Mouse (Mus musculus): Measurements from ENCODE around the gene Hoxa10.

The Hoxa10 gene

GRCm38 (mm10) chr6:52262463-52263320 is 22.0 kb upstream of the Hoxa10 start:
- peak; percentile 25 for DNase-seq (ENCODE audit: low read depth, low spot score)

GRCm38 (mm10) chr6:52261751-52262462 is 21.3 kb upstream of the Hoxa10 start:
- peak; percentile 26 for DNase-seq (ENCODE audit: low read depth, low spot score)

GRCm38 (mm10) chr6:52260654-52261575 is 20.3 kb upstream of the Hoxa10 start, which contains the start of gene Hoxa13:
Gene Hoxa13 (minus strand): TSS chr6:52260880.
- peak; percentile 58 for DNase-seq (ENCODE audit: low read depth, low spot score)

DNA sequence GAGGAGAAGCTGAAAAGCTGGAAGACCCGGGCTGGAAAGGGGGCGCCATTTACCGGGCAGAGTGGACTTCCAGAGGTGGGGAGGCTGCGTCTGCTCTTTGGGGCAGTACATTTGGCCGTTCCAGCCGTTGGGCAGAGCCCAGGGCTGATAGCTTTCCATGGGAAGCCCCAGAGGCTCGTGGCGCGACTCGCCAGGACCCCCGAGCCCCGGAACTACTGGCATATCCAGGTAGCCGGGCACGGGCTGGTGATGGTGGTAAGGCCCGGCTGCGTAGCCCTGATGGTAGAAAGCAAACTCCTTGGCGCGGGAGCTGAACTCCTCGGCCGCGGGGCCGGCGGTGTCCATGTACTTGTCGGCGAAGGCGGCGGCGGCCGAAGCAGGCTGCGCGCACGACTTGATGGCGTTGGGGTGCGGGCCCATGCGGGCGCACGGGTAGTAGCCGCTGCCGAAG is 19.2 kb upstream of the Hoxa10 start:
- peak; percentile 43 for DNase-seq (ENCODE audit: low read depth, low spot score)

- DNase-seq (ENCODE audit: low read depth, low spot score), result peak; percentile 35
Measured at GRCm38 (mm10) chr6:52259081-52259790, 18.6 kb upstream of the Hoxa10 start.

- DNase-seq (ENCODE audit: low read depth, low spot score), result peak; percentile 72
Measured at GRCm38 (mm10) chr6:52256956-52257355, 16.3 kb upstream of the Hoxa10 start.

DNA sequence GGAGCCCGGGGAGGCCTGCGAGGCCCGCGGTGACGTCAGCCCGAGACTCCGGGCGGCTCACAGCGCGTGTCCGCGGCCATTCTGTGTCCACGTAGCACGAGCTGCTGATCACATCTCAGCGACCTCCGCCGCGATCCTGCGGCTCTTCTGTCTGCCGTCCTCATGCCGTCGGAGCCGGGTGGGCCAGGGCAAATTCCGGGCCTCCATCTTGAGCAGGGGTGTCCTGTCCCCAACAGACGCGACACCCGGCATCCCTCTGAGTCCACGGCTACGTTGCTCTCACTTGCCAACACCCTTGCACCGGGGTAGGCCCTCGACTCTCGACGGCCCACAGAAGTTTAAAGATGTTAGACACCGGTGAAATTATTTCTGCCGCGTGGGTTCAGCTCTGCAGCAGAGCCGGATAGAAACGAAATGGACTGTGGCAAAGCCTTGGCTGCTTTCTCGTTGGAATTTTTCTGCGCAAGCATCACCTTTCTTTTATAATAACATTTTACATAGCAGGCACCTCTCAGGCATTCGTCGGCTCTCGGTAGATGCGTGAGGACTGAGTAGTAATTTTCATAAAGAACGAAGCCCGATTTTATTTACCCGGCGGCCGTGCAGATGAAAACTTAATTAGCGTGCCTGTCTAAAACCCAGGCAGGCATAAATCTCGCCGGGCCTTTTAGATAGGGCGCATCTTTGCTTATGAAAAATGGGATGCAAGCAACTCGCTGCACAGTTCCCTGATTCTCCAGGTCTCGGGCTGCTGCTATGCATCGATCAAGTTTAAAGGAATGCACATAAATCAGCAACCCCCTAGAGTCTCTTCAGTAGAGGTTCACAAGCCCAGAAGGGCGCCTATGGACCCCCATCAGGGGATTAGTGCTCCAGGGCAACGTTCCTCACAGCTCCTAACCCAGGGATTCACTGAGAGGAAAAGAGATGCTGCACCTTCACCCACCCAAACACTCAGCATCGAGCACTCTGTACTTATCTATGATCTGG is 13.2 kb upstream of the Hoxa10 start:
- peak; percentile 31 for DNase-seq (ENCODE audit: low read depth, low spot score)

DNA sequence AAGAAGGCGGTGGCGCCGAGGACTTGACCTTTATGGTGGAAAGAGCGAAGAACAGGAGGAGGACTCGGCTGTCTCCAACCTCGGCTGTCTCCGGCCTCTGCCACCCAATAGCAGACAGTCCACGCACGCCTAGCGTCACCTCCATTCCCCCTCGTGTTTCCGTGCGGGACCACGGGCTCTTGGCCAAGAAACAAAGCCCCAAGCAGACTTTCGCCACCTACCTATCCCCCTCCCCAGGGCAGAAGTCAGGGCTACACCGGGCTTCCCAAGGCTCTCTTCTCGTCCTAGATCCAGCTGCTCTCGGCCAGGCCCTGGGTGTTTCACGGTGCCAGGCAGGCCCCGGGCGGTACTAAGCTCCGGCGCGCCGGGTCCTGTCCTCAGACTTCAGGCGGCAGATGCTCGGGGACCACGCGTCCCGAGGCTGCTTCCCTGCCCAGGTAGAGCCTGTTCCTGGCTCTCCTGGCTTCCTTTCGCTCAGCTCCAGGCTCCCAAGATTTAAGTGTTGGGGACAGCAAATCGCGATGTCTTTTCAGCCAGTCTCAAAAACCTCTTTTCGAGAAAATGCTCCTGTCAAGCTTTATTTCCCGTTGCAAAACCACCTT is 12.2 kb upstream of the Hoxa10 start:
- peak; percentile 53 for DNase-seq (ENCODE audit: low read depth, low spot score)

DNA sequence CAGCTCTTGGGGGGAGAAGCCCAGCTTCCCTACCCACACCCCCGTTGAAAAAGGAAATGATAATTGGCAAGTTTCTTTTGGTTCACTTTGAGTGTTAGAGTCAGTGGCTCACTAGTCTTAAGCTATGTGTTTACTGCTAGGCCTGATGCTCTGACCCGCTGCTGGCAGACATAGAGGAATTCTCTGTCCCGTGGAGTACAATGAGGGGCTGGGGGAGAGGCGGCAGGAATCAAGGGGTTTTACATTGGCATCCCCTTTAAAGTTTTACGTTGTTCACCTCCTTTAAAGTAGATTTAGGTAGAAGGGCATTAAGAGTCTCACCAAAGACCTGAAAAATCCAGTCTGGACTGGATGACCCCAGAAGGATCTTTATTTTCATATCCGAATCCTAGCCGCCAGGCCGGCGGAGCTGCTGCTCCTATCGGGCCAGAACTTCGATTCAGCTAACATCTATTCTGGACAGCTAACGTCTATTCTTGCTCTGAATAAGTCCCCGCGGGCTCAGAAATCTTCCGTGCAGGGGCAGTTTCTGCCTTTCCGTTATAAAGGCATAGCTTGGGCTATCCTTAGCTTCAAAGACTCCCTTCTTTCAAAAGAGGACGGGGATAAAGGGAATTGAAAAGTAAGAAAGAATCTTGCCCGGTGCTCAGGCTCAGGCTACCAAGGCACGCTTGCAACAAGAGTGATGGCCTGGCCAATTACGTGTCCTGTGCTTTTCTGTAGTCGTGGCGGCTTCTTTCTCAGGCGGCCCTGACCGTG is 11.5 kb upstream of the Hoxa10 start:
- peak; percentile 50 for DNase-seq (ENCODE audit: low read depth, low spot score)

DNA sequence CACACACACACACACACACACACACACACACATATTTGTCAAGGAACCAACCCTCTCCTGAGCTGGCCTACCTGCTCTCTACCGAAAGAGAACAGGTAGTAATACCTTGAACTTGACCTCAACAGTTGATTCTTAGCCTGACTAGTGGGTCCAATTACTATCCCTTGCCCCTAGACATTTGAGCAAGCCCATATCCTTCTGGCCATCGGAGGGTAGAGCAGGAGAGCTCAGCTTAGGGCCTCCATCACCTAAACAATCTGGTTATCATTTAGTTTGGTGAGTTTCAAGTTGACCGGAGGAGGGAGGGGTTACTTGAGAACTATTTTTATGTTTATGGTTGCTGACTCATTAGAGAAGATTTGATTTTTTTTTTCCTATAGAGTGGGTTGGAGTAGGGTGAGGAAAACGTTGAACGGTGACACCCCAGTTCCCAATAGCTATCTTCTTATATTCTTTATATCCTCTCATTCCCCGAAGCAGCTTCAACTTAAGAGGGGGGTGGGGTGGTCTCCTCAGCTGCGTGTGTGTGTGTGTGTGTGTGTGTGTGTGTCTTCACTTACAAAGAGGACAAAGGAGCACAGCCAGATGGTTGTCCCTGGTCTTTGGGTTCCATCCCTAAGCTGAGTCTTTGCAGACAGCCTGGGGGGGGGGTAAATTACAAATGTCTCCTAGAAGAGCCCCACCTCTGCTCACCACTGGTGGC is 10.7 kb upstream of the Hoxa10 start:
- DNase-seq (ENCODE audit: low read depth, low spot score), result no peak

DNA sequence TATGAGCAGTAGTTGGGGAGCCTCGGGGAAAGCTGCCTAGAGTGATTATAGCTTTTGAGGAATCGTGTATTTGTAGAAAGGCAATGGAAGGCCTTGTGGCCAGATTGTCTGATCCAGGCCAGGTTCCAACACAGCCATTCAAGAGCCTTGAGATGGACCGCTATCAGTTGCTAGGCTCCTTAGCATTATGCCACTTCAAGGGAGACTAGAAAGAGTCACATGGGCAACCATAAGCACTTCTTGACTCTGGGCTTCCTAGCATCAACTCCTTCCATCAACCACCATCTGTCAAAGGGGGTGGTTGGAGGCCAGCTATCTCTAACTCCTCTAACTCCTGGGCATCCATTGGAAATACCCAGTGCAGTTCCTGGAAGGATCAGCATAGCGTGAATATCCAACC is 9.2 kb upstream of the Hoxa10 start:
- DNase-seq (ENCODE audit: low read depth, low spot score), result no peak

GRCm38 (mm10) chr6:52249415-52249738 is 8.7 kb upstream of the Hoxa10 start:
- peak; percentile 38 for DNase-seq (ENCODE audit: low read depth, low spot score)

GRCm38 (mm10) chr6:52248638-52249414 is 8.2 kb upstream of the Hoxa10 start:
- DNase-seq (ENCODE audit: low read depth, low spot score), result peak; percentile 47

DNA sequence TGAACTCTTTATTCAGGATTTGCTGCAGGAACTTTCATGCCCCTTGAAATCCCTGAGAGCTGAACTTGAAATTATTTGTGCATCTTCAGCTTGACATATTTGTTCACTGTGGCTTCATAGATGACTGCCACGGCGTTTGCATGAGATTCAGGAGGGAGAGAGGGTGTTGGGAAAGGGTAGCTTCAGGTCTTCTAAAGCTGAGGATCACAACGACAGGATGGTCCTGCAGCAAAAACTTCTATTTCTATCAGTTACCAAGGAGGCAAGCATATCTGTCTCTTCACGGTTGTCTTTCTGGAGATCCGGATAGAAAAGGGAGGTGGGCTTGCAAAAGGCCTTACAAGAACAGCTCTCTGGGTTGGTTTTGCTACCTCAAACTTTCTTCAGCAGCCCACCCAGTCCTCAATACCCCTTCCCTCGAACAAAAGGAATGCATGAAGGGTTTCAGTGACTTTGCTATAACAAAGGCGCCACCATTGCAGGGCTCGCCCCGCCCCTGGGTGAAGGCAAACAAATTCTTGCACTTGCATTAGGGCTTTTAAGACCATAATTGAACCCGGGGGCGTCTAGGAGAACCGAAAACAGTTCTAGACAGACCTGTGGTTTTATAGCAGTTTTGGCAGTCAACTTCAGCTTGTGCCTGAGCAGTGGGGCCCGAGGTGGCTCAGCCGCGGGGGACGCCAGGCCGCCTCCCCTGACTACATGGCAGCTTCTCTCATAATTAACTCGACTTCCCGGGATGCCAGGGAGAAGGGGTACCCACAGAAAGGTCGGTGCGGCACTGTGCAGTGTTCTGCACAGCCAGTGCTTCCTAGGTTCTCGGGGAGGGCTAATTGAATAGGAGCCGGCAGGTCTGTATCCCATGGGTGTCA is 7.3 kb upstream of the Hoxa10 start:
- peak; percentile 40 for DNase-seq (ENCODE audit: low read depth, low spot score)

- no peak for DNase-seq (ENCODE audit: low read depth, low spot score)
Measured at GRCm38 (mm10) chr6:52246916-52247315, 6.3 kb upstream of the Hoxa10 start.

GRCm38 (mm10) chr6:52246403-52246803 is 5.7 kb upstream of the Hoxa10 start:
- DNase-seq (ENCODE audit: low read depth, low spot score), result peak; percentile 49

Data from R1 (cell line).